Mouse (Mus musculus) right cerebral cortex, postnatal 10 days (tissue): Measurements from ENCODE around the gene Capzb.

Source experiments
- DNase-seq, 2 experiments: peaks; one replicate each; pipeline ENCODE4 v3.0.0; 2021; ENCODE audit warnings: low spot score in 2 of 2

The Capzb gene

GRCm38 (mm10) chr4:139179731-139180625 lies 12.7 kb upstream of the Capzb start:
- no peak for DNase-seq

GRCm38 (mm10) chr4:139182511-139182910 lies 10.2 kb upstream of the Capzb start:
- no peak for DNase-seq

DNA sequence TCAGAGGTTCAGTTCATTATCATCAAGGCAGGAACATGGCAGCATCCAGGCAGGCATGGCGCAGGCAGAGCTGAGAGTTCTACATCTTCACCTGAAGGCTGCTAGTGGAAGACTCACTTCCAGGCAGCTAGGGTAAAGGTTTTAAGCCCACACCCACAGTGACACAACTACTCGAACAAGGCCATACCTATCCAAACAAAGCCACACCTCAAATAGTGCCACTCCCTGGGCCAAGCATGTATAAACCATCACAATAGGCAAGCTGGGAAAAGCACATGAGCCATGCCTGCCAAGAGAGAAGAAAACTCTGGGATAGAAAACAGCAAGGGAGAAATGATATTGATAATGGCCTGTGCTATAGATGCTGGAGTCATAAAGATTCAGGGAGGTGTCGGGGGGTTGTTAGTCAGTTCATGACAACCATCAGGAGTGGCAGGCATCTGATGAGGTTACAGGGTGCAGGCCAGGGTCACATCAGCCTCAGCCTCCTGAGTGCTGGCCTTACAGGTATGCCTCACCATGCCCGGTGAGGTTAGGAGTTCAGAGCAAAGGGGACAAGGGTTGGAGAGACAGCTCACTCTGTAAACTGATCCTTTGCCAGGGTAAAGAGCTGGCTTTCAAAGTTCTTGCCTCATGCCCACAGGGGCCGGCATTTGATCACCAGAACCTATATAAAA lies 6.8 kb upstream of the Capzb start:
- no peak for DNase-seq

DNA sequence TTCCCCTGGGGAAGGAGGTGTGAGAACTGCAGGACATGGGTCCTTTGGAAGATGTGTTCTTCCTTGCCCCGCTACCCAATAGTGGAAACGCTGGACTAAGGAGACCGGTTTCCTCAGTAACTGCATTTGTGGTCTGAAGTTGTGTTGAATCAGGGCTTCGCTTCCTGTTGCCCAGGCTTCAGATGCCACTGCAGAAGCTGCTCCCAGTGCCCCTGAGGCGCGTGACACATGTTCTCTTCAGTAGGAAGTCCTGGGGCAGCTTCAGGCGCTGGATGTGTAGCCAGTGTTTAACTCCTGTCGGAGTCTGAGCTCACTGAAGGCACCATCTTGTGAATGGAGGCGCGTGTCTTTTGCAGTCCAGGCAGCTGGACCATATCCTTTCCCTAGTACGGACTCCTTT lies 4.8 kb upstream of the Capzb start:
- peak; percentile 52 to 64 for DNase-seq

DNA sequence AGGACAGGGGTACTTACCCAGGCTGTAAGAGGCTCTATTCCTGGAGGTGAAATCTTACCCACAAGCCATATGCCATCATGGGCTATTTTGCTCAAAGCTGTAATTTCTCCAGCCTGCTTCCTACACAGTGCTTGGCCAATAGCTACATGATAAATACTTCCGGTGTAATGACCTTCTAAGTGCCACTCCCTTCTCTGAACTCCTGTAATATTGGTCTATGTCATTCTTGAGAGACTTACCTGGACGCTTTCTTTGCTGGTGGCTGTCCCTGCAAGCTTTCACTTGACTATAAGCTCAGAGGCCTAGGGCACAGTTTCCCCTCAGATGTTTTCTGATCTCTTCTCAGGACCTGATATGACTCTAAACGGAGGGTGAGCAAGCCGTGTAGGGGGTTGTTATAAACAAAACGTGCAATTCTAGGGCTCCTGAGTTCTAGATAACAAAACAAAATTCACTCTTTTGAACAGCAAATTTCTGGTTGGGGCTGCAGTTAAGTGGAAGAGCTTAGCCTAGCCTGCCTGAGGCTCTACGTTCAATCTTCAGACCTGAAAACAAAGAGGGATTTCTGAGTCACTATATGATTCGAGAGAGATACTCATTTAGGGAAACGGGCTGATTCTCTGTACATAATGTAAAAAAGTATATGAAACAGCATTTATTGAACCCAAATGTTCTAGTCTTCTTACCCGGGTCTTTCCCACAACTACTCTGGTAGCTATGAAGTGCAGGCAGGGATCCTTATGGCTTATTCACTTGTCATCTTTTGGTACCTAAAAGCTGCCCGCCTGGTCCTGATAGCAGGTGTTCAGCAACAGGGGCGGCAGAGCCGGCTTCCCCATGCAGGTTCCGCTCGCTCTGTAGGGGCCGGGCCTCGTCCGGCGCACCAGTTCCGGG lies 847 bp upstream of the Capzb start:
- DNase-seq: no peak

GRCm38 (mm10) chr4:139193176-139194093 lies 736 bp downstream of the Capzb start:
- no peak for DNase-seq

DNA sequence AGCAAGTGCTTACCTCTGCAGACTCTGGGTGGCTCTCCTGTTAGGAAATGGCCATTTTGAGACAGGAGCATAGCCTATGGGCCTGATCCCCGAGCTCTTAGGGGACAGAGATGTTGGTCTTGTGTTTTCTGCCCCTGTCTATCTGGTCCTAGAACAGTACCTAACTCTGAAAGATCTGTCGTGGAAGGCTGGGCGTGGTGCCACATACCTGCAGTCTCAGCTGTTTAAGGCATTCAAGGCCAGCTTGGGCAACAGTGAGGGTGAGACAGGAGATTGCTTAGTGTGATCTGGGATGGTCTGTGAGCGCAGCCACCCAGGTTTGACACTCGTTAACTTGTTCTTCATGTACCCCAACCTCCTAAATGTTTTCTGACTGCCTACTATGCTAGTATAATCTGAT lies 2.4 kb downstream of the Capzb start:
- no peak for DNase-seq

DNA sequence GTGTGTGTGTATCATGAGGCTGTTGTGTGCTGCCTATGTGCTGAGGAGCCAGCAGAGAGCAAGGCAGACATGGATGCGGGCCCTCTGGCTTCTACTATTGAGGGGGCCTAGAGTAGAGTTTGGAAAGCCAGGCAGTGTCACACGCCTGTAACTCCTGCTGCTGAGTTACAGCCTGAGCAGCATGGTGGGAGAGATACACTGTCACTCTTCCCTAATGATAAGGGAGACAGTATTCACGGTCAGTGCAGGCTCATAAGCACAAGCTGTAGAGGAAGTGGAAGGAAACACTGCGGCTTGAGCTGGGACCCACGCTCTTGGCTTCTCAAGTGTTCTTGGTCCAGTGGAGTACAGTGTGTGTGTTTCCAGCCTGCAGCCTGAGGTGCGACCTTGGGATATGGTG lies 3.8 kb downstream of the Capzb start:
- DNase-seq: no peak

- peak in 1 of 2 experiments; percentile 55 for DNase-seq
Observed at GRCm38 (mm10) chr4:139196949-139197348, 4.2 kb downstream of the Capzb start.

GRCm38 (mm10) chr4:139197453-139197852 lies 4.8 kb downstream of the Capzb start:
- no peak for DNase-seq

GRCm38 (mm10) chr4:139198004-139198689 lies 5.4 kb downstream of the Capzb start:
- peak; percentile 52 to 56 for DNase-seq

- DNase-seq: no peak
Observed at GRCm38 (mm10) chr4:139199126-139199525, 6.4 kb downstream of the Capzb start.

GRCm38 (mm10) chr4:139199703-139200340 lies 7.1 kb downstream of the Capzb start:
- DNase-seq: no peak

DNA sequence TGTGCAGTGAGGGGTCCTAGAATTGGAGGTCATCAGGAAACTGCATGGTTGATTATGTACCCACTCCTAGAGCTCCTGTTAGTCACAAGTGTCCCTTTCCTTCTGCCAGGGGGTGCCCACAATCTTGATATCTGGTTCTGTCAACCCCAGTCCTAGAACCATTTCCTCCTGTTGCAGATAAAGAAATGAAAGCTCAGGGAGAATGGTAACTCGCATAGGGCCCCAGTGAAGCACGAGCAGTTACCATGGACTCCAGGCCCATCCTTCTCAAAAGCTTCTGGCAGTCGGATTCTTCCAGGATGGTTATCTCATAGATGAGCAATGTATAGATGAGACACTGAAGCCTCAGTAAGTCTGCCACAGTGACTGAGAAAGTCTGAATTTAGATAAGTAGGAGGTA lies 8.2 kb downstream of the Capzb start:
- DNase-seq: no peak

DNA sequence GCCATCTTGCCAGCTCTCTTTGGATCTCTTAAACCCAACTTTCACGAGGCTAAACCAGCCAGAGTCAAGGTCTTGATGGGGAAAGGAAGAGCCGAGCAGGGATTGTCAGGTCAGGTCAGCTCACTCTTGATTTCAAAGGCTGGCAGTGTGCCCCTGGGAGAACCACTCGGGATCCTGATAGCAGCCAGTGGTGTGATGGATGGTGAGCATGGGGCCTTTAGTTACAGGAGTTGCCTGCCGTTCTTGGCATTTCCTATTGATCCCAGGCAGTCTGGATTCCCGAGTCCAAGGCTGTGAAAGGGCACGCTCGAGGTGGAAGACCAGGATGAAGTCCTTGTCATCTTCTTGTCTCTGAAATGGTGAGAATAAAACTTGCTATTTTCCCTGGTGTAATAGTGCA lies 9.9 kb downstream of the Capzb start:
- DNase-seq: no peak

DNA sequence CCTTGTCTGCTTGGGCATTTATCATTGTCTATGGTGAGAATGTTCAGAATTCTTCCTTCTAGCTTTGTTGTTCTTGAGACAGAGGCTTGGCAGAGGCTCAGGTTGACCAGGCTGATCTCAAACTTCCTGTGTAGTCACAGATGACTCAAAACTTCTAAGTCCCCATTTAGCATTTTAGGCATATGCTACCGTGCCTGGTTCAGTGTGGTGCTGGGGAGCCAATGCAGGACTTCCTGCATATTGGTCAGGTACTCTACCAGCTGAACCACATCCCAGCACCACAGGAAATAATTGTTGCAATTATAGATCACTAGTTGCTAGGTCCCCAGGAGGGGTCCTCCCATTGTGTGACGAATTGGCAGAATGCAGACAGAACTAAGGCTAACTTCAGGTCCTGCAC lies 10.7 kb downstream of the Capzb start:
- no peak for DNase-seq

GRCm38 (mm10) chr4:139205842-139206241 lies 13.1 kb downstream of the Capzb start:
- DNase-seq: no peak

GRCm38 (mm10) chr4:139206353-139207045 lies 13.8 kb downstream of the Capzb start:
- DNase-seq: no peak
